Mouse (Mus musculus) left cerebral cortex, postnatal 25 days (tissue): ENCODE data around the gene Mex3b. TPM values are rescaled to one million over a fixed set of nuclear protein-coding genes. Genes with fewer than 3 reads are reported as not detected.

Experiments
- DNase-seq, 2 experiments: peaks; one replicate each; pipeline ENCODE4 v3.0.0; 2022; ENCODE audit warnings: low spot score in 2 of 2, mixed read lengths in 1 of 2
- intact Hi-C: fragments of 180-260 bp; cut with DNase I; formaldehyde crosslinking; loops from one replicate; pipeline ENCODE4 v1.15.1; 2025
- total RNA-seq, 2 experiments: library from RNA; stranded (reverse); gene quantifications; 2 replicates each; pipeline ENCODE4 v1.2.3; 2021

The Mex3b gene
- total RNA-seq, 2 experiments from 2014 or later = 23.3 to 29.2 TPM

- DNase-seq = peak; percentile 15 to 41
- intact Hi-C loops = loop anchor here (2.0 kb wide), 1 partner anchor 150 kb away; no protein-coding TSS in a partner anchor
Observed at GRCm38 (mm10) chr7:82864991-82865771, 2.0 kb upstream of the Mex3b start.

GRCm38 (mm10) chr7:82865834-82866485 is 1.2 kb upstream of the Mex3b start:
- peak; percentile 98 to 99 for DNase-seq
- intact Hi-C loops = loop anchor here (1.0 to 2.0 kb wide), 10 partner anchors 49 to 684 kb away; no protein-coding TSS in a partner anchor

- peak; percentile 93 to 97 for DNase-seq
- intact Hi-C loops = loop anchor here (1.0 to 2.0 kb wide), 10 partner anchors 48 to 684 kb away; no protein-coding TSS in a partner anchor
Observed at GRCm38 (mm10) chr7:82866486-82867270, 455 bp upstream of the Mex3b start.

- peak; percentile 64 to 68 for DNase-seq
- intact Hi-C loops = no loop called here
Observed at GRCm38 (mm10) chr7:82868309-82869230, 1.4 kb downstream of the Mex3b start.

GRCm38 (mm10) chr7:82869231-82870147 is 2.4 kb downstream of the Mex3b start:
- intact Hi-C loops = no loop called here
- peak; percentile 45 to 52 for DNase-seq

- intact Hi-C loops = no loop called here
- DNase-seq = no peak
Observed at GRCm38 (mm10) chr7:82870148-82870513, 3.0 kb downstream of the Mex3b start.

GRCm38 (mm10) chr7:82876551-82876950 is 9.4 kb downstream of the Mex3b start:
- DNase-seq = no peak
- intact Hi-C loops = no loop called here

GRCm38 (mm10) chr7:82880016-82880415 is 12.9 kb downstream of the Mex3b start:
- no peak for DNase-seq
- intact Hi-C loops = no loop called here

- intact Hi-C loops = no loop called here
- DNase-seq = no peak
Observed at GRCm38 (mm10) chr7:82880700-82881099, 13.6 kb downstream of the Mex3b start.

- intact Hi-C loops = no loop called here
- no peak for DNase-seq
Observed at GRCm38 (mm10) chr7:82890317-82890850, 23.3 kb downstream of the Mex3b start.

GRCm38 (mm10) chr7:82890875-82891515 is 23.9 kb downstream of the Mex3b start:
- DNase-seq = no peak
- intact Hi-C loops = no loop called here

GRCm38 (mm10) chr7:82894366-82894765 is 27.2 kb downstream of the Mex3b start:
- DNase-seq = no peak
- intact Hi-C loops = no loop called here

- no peak for DNase-seq
- intact Hi-C loops = no loop called here
Observed at GRCm38 (mm10) chr7:82895606-82896005, 28.5 kb downstream of the Mex3b start.

GRCm38 (mm10) chr7:82896750-82897149 is 29.6 kb downstream of the Mex3b start:
- DNase-seq = no peak
- intact Hi-C loops = no loop called here

- intact Hi-C loops = no loop called here
- DNase-seq = no peak
Observed at GRCm38 (mm10) chr7:82899459-82900297, 32.5 kb downstream of the Mex3b start.

GRCm38 (mm10) chr7:82903006-82903405 is 35.9 kb downstream of the Mex3b start:
- DNase-seq = no peak
- intact Hi-C loops = no loop called here

- intact Hi-C loops = no loop called here
Observed at GRCm38 (mm10) chr7:82905527-82905926, 38.4 kb downstream of the Mex3b start.

More at GRCm38 (mm10) chr7:82905527-82905926, 38.4 kb downstream of the Mex3b start:
- no peak for DNase-seq
